Mouse (Mus musculus) gastrocnemius, postnatal 36 days (tissue): Measurements from ENCODE around the gene Slc25a11. TPM values are rescaled to one million over a fixed set of nuclear protein-coding genes. Genes with fewer than 3 reads are reported as not detected.

Experiments
- DNase-seq, 2 experiments: peaks; one replicate each; pipeline ENCODE4 v3.0.0; 2022
- intact Hi-C: fragments of 180-260 bp; cut with DNase I; formaldehyde crosslinking; loops from one replicate; pipeline ENCODE4 v1.15.1; 2025
- total RNA-seq, 2 experiments: library from RNA; stranded (reverse); gene quantifications; 2 replicates each; pipeline ENCODE4 v1.2.3; 2021

Slc25a11 gene
- total RNA-seq, 2 experiments from 2014 or later: 308 to 309 TPM

GRCm38 (mm10) chr11:70595638-70596037 lies 51.6 kb downstream of the Slc25a11 start:
- intact Hi-C loops: no loop called here
- DNase-seq: no peak

- intact Hi-C loops: no loop called here
- no peak for DNase-seq
These were observed 52.9 kb downstream of the Slc25a11 start for GRCm38 (mm10) chr11:70594253-70594989.

Other genes with a start within 250 kb of the Slc25a11 start
- gene Pelp1, start 237.4 kb downstream of the Slc25a11 start, total RNA-seq: 10 to 100 TPM; 16.1 to 20.9 TPM
- gene Arrb2, start 214.8 kb downstream of the Slc25a11 start, total RNA-seq: 1 to 10 TPM; 6.2 to 8.1 TPM
- gene Med11, start 195.6 kb downstream of the Slc25a11 start, total RNA-seq: 1 to 10 TPM; 4.2 to 6.8 TPM
- gene Zmynd15, start 188.0 kb downstream of the Slc25a11 start, total RNA-seq: under 1 TPM; 0.10 to 0.61 TPM
- 1 to 10 TPM; 1.4 to 1.5 TPM for gene Cxcl16, start 187.5 kb downstream of the Slc25a11 start, total RNA-seq
- gene Tm4sf5, start 142.2 kb downstream of the Slc25a11 start, total RNA-seq: not detected
- gene Vmo1, start 132.9 kb downstream of the Slc25a11 start, total RNA-seq: not detected
- not detected for gene Gltpd2, start 128.3 kb downstream of the Slc25a11 start, total RNA-seq
- 100 to 1,000 TPM; 242 TPM for gene Psmb6, start 122.1 kb downstream of the Slc25a11 start, total RNA-seq
- not detected for gene Gm40193, start 114.5 kb downstream of the Slc25a11 start, total RNA-seq
- gene Pld2, start 107.4 kb downstream of the Slc25a11 start, total RNA-seq: 10 to 100 TPM; 15.0 to 17.2 TPM
- 10 to 100 TPM; 28.0 to 31.1 TPM for gene Mink1, start 84.6 kb downstream of the Slc25a11 start, total RNA-seq
- not detected for gene 4930544D05Rik, start 31.6 kb downstream of the Slc25a11 start, total RNA-seq
- gene Chrne, start 28.3 kb downstream of the Slc25a11 start, total RNA-seq: 10 to 100 TPM; 18.0 to 28.1 TPM
- not detected for gene Gp1ba, start 8.4 kb downstream of the Slc25a11 start, total RNA-seq
- 10 to 100 TPM; 27.3 to 33.8 TPM for gene Rnf167, start 244 bp downstream of the Slc25a11 start, total RNA-seq
- 100 to 1,000 TPM; 288 to 339 TPM for gene Pfn1, start 7.2 kb upstream of the Slc25a11 start, total RNA-seq
- 1,000 to 10,000 TPM; 8,161 to 9,332 TPM for gene Eno3, start 9.7 kb upstream of the Slc25a11 start, total RNA-seq
- gene Spag7, start 21.9 kb upstream of the Slc25a11 start, total RNA-seq: 10 to 100 TPM; 78.9 to 81.6 TPM
- gene Camta2, start 40.6 kb upstream of the Slc25a11 start, total RNA-seq: 10 to 100 TPM; 36.8 to 38.8 TPM
- gene Inca1, start 52.7 kb upstream of the Slc25a11 start, total RNA-seq: 1 to 10 TPM; 3.7 to 4.5 TPM
- gene Kif1c, start 53.1 kb upstream of the Slc25a11 start, total RNA-seq: 100 to 1,000 TPM; 460 to 537 TPM
- gene Zfp3, start 116.7 kb upstream of the Slc25a11 start, total RNA-seq: 10 to 100 TPM in 1 of 2 experiments, 1 to 10 TPM in 1; 7.4 to 11.4 TPM
- not detected for gene Scimp, start 165.1 kb upstream of the Slc25a11 start, total RNA-seq
- gene Rabep1, start 197.3 kb upstream of the Slc25a11 start, total RNA-seq: 10 to 100 TPM; 27.0 to 31.3 TPM